Mouse (Mus musculus): ENCODE measurements around the gene Tpm1.
A peak's percentile ranks its signal among the peaks of the same experiment; 100 is the strongest.

The Tpm1 gene

GRCm38 (mm10) chr9:67028133-67028724 is 21.0 kb downstream of the Tpm1 start:
- no peak for DNase-seq (ENCODE audit: low read depth, low spot score)

GRCm38 (mm10) chr9:67026890-67027289 is 22.3 kb downstream of the Tpm1 start:
- no peak for DNase-seq (ENCODE audit: low read depth, low spot score)

- DNase-seq (ENCODE audit: low read depth, low spot score): no peak
Measured at GRCm38 (mm10) chr9:67026061-67026460, 23.1 kb downstream of the Tpm1 start.

DNA sequence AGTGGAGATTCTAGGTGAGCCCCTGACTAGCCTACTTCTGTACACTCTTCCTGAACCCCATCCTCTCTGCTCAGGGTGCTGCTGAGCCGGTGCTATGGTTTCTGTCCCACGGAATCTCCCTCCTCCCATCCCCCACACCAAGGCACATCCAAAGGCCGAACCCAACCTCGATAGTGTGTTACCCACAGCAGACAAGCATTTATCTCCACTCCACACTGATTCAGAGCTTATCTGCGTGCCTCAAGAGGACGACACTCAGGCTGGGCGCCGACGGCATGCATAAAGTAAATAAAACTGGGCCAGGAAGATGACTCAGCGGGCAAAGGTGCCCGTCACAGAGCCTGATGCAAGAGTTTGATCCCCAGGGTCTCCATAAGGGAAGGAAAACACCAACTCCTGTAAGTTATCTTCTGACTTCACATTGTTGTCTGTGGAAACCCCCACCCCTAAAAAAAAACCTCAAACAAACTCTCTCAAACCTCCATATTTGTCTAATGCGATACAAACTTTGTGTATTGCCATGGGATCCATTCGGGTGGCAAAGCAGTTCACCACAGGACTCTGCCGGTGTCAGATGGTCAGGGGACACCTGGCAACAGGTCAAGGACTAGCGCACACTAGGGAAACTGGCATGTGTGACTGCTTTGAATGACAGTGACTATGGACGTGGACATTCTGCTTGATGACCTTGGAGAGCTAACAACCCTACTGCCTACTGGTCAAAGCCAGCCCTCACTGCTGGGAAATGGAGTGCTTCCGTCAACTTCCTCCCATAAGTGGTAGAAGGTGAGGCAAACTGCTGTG is 24.1 kb downstream of the Tpm1 start:
- DNase-seq (ENCODE audit: low read depth, low spot score): no peak

- no peak for DNase-seq (ENCODE audit: low read depth, low spot score)
Measured at GRCm38 (mm10) chr9:67023371-67023770, 25.8 kb downstream of the Tpm1 start.

DNA sequence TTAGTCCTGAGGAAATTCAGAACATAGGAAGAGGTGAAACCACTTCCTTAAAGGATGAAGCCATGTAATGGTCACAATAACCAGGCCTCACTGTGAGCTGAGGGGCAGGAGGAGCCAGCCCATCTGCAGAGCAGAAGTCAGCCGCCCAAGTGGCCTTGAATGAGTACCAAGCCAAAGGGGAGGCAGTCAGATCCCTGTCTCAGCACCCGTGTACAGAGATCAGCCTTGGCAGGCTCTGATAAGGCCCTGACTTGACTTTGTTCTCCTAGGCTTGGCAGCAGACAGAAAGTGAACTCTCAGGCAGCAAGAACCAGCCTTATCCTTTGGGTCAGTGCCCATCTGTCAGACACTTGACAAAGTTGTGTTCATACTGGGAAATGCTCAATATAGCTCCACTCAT is 29.1 kb downstream of the Tpm1 start:
- no peak for DNase-seq (ENCODE audit: low read depth, low spot score)

DNA sequence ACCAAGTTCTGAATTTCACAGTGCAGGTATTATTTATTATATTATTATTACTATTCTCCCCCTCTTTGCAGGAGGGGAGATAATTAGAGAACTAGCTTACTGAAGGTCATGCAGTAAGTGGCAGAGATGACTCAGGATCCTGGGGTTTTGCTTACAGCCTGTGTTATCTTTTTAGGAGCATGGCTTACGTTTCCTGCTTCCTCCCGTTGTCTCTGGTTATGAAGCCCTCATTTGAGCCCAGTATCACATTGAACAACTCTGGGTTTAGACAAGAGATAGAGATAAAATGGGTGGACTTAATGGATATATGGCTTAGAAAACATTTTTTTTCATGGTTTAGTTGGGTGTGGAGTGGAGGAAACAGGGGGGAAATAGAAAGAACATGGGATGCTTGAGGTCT is 35.7 kb downstream of the Tpm1 start:
- no peak for DNase-seq (ENCODE audit: low read depth, low spot score)

DNA sequence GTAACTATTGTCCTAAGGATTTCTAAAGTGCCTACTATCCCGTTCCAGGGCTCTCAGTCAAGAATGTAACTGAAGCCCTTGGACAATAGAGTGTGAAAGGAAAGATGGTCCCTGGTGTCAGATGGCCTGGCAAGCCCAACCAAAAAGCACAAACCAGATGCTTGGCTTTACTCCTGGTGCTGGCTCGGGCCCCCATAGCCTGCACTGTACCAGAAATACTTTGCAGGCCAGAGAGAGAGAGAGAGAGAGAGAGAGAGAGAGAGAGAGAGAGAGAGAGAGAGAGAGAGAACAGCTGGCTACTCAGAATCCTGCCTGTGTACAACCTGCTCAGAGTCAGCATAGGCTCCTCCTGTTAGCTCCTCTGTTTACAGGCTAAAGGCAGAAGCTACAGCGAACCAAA is 36.7 kb downstream of the Tpm1 start:
- no peak for DNase-seq (ENCODE audit: low read depth, low spot score)

- no peak for DNase-seq (ENCODE audit: low read depth, low spot score)
Measured at GRCm38 (mm10) chr9:67011483-67011882, 37.7 kb downstream of the Tpm1 start.

GRCm38 (mm10) chr9:67008781-67009180 is 40.4 kb downstream of the Tpm1 start:
- no peak for DNase-seq (ENCODE audit: low read depth, low spot score)

GRCm38 (mm10) chr9:67006376-67006775 is 42.8 kb downstream of the Tpm1 start:
- DNase-seq (ENCODE audit: low read depth, low spot score): no peak

DNA sequence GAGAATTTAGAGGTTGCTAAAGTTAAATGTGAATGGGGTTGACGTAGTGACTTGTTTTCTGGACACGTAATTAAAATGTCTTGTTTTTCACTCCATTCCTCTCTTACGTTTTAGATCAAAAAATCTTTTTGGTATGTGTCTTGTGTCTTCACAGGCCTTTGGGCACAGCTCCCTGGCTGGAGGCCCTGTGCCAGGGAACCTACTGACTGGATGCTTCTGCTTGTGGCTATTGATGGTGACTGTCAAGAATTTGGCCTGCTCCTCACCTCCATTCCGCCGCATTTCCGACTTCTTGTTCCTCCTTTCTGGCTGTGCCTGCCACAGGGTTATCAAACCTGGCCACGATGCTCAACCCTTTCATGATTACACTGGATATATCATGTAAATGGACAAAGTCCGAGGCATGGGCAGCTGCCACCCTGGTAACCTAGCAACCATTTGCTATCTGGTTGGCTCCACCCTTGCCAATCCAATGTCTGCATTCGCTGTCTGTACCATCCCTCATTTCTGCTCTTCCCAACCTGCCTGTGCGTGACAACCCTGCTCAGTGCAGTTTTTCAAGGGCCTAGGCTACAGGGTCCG is 44.0 kb downstream of the Tpm1 start:
- no peak for DNase-seq (ENCODE audit: low read depth, low spot score)

GRCm38 (mm10) chr9:67003656-67004055 is 45.5 kb downstream of the Tpm1 start:
- DNase-seq (ENCODE audit: low read depth, low spot score): no peak

- no peak for DNase-seq (ENCODE audit: low read depth, low spot score)
Measured at GRCm38 (mm10) chr9:67003156-67003555, 46.0 kb downstream of the Tpm1 start.

GRCm38 (mm10) chr9:67001506-67001905 is 47.7 kb downstream of the Tpm1 start:
- no peak for DNase-seq (ENCODE audit: low read depth, low spot score)

- DNase-seq (ENCODE audit: low read depth, low spot score): peak; percentile 83
Measured at GRCm38 (mm10) chr9:67001050-67001449, 48.2 kb downstream of the Tpm1 start.

DNA sequence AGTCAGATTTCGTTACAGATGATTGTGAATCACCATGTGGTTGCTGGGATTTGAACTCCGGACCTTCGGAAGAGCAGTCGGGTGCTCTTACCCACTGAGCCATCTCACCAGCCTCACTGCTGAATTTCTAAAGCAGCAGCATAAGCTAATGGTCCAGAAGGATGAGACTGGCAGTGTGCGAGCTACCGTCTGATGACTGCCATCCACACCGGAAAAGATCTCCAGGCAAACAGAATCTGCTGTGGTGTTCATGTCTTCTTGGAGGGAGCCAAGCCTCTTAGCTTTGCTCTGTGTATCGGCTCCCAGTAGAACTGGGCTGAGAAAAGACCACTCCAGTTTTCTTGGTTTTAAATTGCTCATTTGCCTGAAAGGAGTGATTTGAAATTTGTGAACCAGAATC is 49.5 kb downstream of the Tpm1 start:
- no peak for DNase-seq (ENCODE audit: low read depth, low spot score)

DNA sequence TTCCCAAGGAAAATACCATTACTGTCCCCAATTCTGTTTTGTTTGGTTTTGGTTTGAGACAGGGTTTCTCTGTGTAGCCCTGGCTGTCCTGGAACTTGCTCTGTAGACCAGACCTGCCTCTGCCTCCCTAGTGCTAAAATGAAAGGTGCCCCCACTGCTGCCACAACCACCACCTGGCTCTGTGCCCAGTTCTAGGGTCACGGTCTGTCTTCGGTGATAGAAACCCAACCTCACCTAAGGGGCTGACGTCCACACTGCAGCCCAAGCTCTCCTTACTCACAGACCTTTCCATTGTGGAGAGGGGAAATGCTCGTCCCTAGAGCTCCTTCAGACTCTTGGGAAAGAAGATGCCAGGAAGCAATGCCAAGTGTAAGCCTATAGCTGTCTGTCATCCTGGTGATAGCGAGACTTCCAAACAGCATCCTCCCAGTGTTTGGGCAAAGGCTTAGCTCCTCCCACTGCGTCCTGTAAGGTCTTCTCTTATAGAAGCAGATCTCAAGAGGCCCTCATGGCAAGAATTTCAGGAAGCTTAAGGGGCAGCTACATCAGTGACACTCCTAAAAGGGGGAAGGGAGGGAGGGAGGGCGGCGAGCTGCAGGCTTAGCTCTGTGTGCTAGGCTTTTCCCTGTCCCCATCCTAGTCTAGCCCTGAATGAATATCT is 57.3 kb downstream of the Tpm1 start:
- no peak for DNase-seq (ENCODE audit: low read depth, low spot score)

GRCm38 (mm10) chr9:66991021-66991749 is 58.0 kb downstream of the Tpm1 start:
- DNase-seq (ENCODE audit: low read depth, low spot score): no peak

DNA sequence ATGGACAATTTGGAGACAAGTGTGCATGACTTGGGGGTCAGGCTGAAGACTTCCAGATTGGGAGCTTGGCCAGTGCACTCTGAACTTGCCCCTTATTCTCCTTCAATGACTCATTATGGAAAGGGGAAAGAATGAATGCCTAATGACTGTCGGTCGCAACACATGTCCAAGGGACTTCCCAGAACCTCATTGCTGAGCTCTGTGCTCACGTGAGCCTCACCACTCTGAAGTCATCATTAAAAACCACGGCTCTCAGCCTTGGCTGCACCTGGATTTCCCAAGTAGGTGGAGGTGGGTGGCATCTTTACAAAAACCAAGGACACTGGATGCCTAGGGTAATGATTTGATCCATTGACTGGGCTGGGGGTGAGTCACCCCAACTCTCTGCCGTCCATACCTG is 59.2 kb downstream of the Tpm1 start:
- peak; percentile 20 for DNase-seq (ENCODE audit: low read depth, low spot score)

DNA sequence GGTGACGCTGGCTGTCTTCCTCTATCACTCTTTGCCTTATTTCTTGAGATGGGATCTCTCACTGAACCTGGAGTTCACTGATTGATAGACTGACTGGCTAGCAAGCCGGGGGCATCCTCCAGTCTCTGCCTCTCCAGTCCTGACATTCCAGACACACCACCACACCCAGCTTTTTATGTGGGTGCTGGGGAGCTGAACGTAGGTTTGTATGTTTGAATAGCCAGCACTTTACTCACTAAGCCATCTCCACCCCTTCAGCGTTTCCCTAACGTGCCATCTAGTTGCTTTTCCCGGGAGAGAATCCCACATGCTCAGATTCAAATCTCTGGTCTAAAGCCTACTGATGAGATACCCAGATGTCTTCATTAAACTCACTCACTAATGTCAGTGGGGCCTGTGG is 59.6 kb downstream of the Tpm1 start:
- DNase-seq (ENCODE audit: low read depth, low spot score): no peak

DNA sequence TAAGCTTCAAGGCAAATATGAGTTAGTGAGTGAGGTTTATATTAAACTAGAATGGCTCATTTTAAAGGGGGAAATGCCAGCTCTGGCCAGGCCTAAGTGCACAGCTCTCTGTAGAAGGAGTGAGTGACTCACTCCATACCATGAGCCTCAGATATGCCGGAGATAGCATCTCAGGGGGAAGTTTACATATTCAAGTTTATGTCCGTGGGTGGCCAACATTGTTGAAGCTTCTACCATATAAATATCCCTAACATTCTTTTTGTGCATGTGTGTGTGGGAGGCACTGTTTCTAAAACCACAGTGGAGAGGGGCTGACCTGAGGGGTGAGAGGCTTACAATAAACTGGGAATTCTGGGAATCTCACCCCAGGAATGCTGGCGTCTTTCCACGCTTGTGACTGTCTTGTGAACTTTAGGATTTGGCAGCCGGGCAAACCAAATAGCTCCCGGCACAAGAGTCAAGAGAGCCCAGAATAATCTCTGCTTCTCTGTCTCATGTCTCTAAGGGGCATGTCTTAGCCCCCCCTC is 60.3 kb downstream of the Tpm1 start:
- DNase-seq (ENCODE audit: low read depth, low spot score): no peak

All from A20 (cell line).